Comparison of ENCODE assay signal across 9 mouse cellular contexts in genomic region chr9:13890171-13890570, GRCm38 (mm10).
DNase-seq lines count a peak whose midpoint lies in the region; ATAC-seq lines count a peak whose summit lies in the region.
"Had no signal": no experiment of that assay in that cellular context is flagged by ENCODE, and none has a peak within 500 bp of the region (broad histone marks: within the 10 kb centered on the region; RNA-seq: fewer than 3 reads in every experiment).

No protein-coding gene starts in this region.

- H3K36me3 ChIP-seq in kidney, embryonic 16.5 days (ENCODE audit: insufficient read depth, low read length): no peaks in the 10 kb centered on the region
- H3K36me3 ChIP-seq in forebrain, embryonic 10.5 days (replicated peaks): no peaks in the 10 kb centered on the region
- H3K36me3 ChIP-seq in intestine, embryonic 16.5 days (ENCODE audit: control insufficient read depth, insufficient read depth, low read length): no peaks in the 10 kb centered on the region
- H3K36me3 ChIP-seq in midbrain, embryonic 16.5 days (ENCODE audit: control insufficient read depth, insufficient read depth, low read length): no peaks in the 10 kb centered on the region

- H3K9me3 ChIP-seq in kidney, embryonic 16.5 days (ENCODE audit: low read length): peaks cover 4% of the 10 kb centered on the region
- H3K9me3 ChIP-seq in forebrain, embryonic 10.5 days: peaks cover 6% of the 10 kb centered on the region
- no peaks in the 10 kb centered on the region; the same call in 1 of the 2 replicates for H3K9me3 ChIP-seq in intestine, embryonic 16.5 days (ENCODE audit: control insufficient read depth, low read length)
- no peaks in the 10 kb centered on the region for H3K9me3 ChIP-seq in midbrain, embryonic 16.5 days (replicated peaks; ENCODE audit: control insufficient read depth, low read length, poor library complexity, severe bottlenecking)

- no peak overlapping the region for H3K9ac ChIP-seq in kidney, embryonic 16.5 days (replicated peaks; ENCODE audit: low read length)
- no peak overlapping the region for H3K9ac ChIP-seq in intestine, embryonic 16.5 days (ENCODE audit: low read depth, low read length)
- no peak overlapping the region for H3K9ac ChIP-seq in midbrain, embryonic 16.5 days (ENCODE audit: low read depth, low read length)

- no peaks in the 10 kb centered on the region for H3K4me1 ChIP-seq in kidney, embryonic 16.5 days (ENCODE audit: insufficient read depth, low read length)
- H3K4me1 ChIP-seq in forebrain, embryonic 10.5 days: peaks cover 7% of the 10 kb centered on the region; the same call in 1 of the 2 replicates
- H3K4me1 ChIP-seq in intestine, embryonic 16.5 days (ENCODE audit: control insufficient read depth, insufficient read depth, low read length): peaks cover 2% of the 10 kb centered on the region; the same call in 1 of the 2 replicates
- peaks cover 7% of the 10 kb centered on the region; the same call in 1 of the 2 replicates for H3K4me1 ChIP-seq in midbrain, embryonic 16.5 days (ENCODE audit: control insufficient read depth, insufficient read depth, low read length)

- no peak overlapping the region for H3K27ac ChIP-seq in kidney, embryonic 16.5 days (ENCODE audit: low read length)
- peak overlapping the region; percentile 71; the same call in 1 of the 2 replicates for H3K27ac ChIP-seq in forebrain, embryonic 10.5 days
- H3K27ac ChIP-seq in intestine, embryonic 16.5 days (ENCODE audit: low read length): no peak overlapping the region
- H3K27ac ChIP-seq in midbrain, embryonic 16.5 days (ENCODE audit: low read length): no peak overlapping the region

- WGBS in kidney, embryonic 16.5 days: 55% methylated on average over 5 of the region's 5 CpGs
- 65% methylated on average over 5 of the region's 5 CpGs for WGBS in forebrain, embryonic 10.5 days
- 38% methylated on average over 5 of the region's 5 CpGs for WGBS in intestine, embryonic 16.5 days
- WGBS in midbrain, embryonic 16.5 days: 46% methylated on average over 5 of the region's 5 CpGs

- no peak overlapping the region for H3K4me3 ChIP-seq in kidney, embryonic 16.5 days (ENCODE audit: low read length)
- H3K4me3 ChIP-seq in forebrain, embryonic 10.5 days: no peak overlapping the region
- H3K4me3 ChIP-seq in intestine, embryonic 16.5 days (ENCODE audit: low read length): no peak overlapping the region
- no peak overlapping the region for H3K4me3 ChIP-seq in midbrain, embryonic 16.5 days (ENCODE audit: low read depth, low read length)

- no peak for DNase-seq in kidney, postnatal 36 days
- no peak for DNase-seq in forebrain, embryonic 10.5 days (ENCODE audit: extremely low spot score, low spot score)
- DNase-seq in cerebellum, postnatal 25 days: no peak
- DNase-seq in frontal cortex, postnatal 36 days (ENCODE audit: low spot score in 2 of 2): no peak
- DNase-seq in cerebellum, postnatal 14 days: no peak

- H3K4me2 ChIP-seq in kidney, embryonic 16.5 days (replicated peaks; ENCODE audit: low read depth, low read length): no peak overlapping the region
- no peak overlapping the region for H3K4me2 ChIP-seq in intestine, embryonic 16.5 days (ENCODE audit: low read depth, low read length)
- H3K4me2 ChIP-seq in midbrain, embryonic 16.5 days (ENCODE audit: low read length): no peak overlapping the region

- 0 out of 2 replicates have a peak, but pooled peaks have one; percentile 59 for ATAC-seq in kidney, embryonic 16.5 days (ENCODE audit: low FRiP score, low TSS enrichment)
- ATAC-seq in intestine, embryonic 16.5 days: peak; percentile 87
- peak; percentile 82 for ATAC-seq in midbrain, embryonic 16.5 days

- no peaks in the 10 kb centered on the region for H3K27me3 ChIP-seq in kidney, embryonic 16.5 days (ENCODE audit: insufficient read depth, low read length)
- no peaks in the 10 kb centered on the region; the same call in 1 of the 2 replicates for H3K27me3 ChIP-seq in forebrain, embryonic 10.5 days (ENCODE audit: poor library complexity, severe bottlenecking)
- H3K27me3 ChIP-seq in intestine, embryonic 16.5 days (replicated peaks; ENCODE audit: control insufficient read depth, insufficient read depth, low read length): 0 out of 2 replicates have a peak, but pooled peaks cover 5% of the 10 kb centered on the region
- H3K27me3 ChIP-seq in midbrain, embryonic 16.5 days (ENCODE audit: control insufficient read depth, insufficient read depth, low read depth, low read length): no peaks in the 10 kb centered on the region
- H3K27me3 ChIP-seq: Patski had no signal
